Comparison of ENCODE assay signal across 18 mouse cellular contexts in genomic region chr3:133901931-133902330, GRCm38 (mm10).
"Had no signal": no experiment of that assay in that cellular context is flagged by ENCODE, and none has a peak within 500 bp of the region (broad histone marks: within the 10 kb centered on the region; RNA-seq: fewer than 3 reads in every experiment).

No protein-coding gene starts in this region.

- H3K9ac ChIP-seq: liver, embryonic 13.5 days; liver, embryonic 15.5 days; liver, postnatal 0 days; lung, embryonic 15.5 days; midbrain, embryonic 13.5 days; neural tube, embryonic 12.5 days; stomach, embryonic 15.5 days had no signal

- ATAC-seq: liver, postnatal 0 days; midbrain, embryonic 13.5 days; midbrain, embryonic 16.5 days had no signal

- DNase-seq: liver, embryonic 13.5 days; liver, postnatal 0 days; lung, postnatal 14 days; lung, postnatal 36 days; right cerebral cortex, postnatal 14 days; thymus, adult 2 months; thymus, postnatal 25 days; thymus, postnatal 4 days had no signal

- H3K27ac ChIP-seq: liver, embryonic 13.5 days; liver, embryonic 15.5 days; lung, embryonic 15.5 days; macrophage; midbrain, embryonic 13.5 days; neural tube, embryonic 12.5 days; stomach, embryonic 15.5 days; stomach, postnatal 0 days had no signal

- H3K27me3 ChIP-seq: liver, embryonic 13.5 days; liver, embryonic 15.5 days; lung, embryonic 15.5 days; megakaryocyte, embryonic 14.5 days; midbrain, embryonic 13.5 days; neural tube, embryonic 12.5 days; stomach, embryonic 15.5 days had no signal

- H3K4me3 ChIP-seq: liver, embryonic 13.5 days; liver, embryonic 15.5 days; lung, embryonic 15.5 days; midbrain, embryonic 13.5 days; neural tube, embryonic 12.5 days; stomach, embryonic 15.5 days had no signal

- H3K36me3 ChIP-seq: liver, embryonic 13.5 days; liver, embryonic 15.5 days; lung, embryonic 15.5 days; midbrain, embryonic 13.5 days; neural tube, embryonic 12.5 days; stomach, embryonic 15.5 days had no signal

- H3K9me3 ChIP-seq: liver, embryonic 13.5 days; liver, embryonic 15.5 days; lung, embryonic 15.5 days; midbrain, embryonic 13.5 days; neural tube, embryonic 12.5 days; stomach, embryonic 15.5 days had no signal

- H3K4me1 ChIP-seq: liver, embryonic 13.5 days; liver, embryonic 15.5 days; lung, embryonic 15.5 days; megakaryocyte, embryonic 14.5 days; midbrain, embryonic 13.5 days; neural tube, embryonic 12.5 days; stomach, embryonic 15.5 days had no signal

- H3K4me2 ChIP-seq: liver, embryonic 13.5 days; liver, embryonic 15.5 days; lung, embryonic 15.5 days; midbrain, embryonic 11.5 days; midbrain, embryonic 13.5 days; neural tube, embryonic 12.5 days; stomach, embryonic 15.5 days had no signal
